In the genomic region with DNA sequence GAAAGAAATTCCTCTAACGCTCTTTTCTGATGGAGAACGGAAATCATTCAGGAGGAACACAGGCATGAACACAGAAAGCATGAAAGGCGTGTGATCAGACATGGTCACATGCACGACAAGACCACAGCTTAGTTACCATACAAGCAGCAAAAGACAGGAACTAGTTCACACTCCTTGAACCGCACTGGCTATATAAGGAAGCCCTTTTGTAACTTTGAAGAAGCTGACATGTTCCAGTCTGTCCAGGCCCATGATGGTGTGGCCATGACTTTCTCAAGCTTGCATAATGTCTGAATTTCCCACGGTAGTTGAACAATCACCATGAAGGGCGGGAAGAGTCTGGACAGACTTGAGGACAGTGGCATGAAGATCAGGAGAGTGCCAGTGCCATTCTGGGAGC, we compare ENCODE assay signal across 33 mouse cellular contexts. TPM values are rescaled to one million over a fixed set of nuclear protein-coding genes. Genes with fewer than 3 reads are reported as not detected.
A peak's percentile ranks its signal among the peaks of the same experiment; 100 is the strongest.
DNase-seq lines count a peak whose midpoint lies in the region; ATAC-seq and TF ChIP-seq lines count a peak whose summit lies in the region.
"Had no signal": no experiment of that assay in that cellular context is flagged by ENCODE, and none has a peak within 500 bp of the region (broad histone marks: within the 10 kb centered on the region; RNA-seq: fewer than 3 reads in every experiment).

No protein-coding gene starts in this region.

- 0 out of 2 replicates have a peak, but pooled peaks have one; percentile 25 for ATAC-seq in liver, postnatal 0 days
- ATAC-seq in megakaryocyte, adult 5-6 weeks (ENCODE audit: poor library complexity, severe bottlenecking) = peak; percentile 87
- ATAC-seq: forebrain, embryonic 15.5 days; hindbrain, embryonic 16.5 days; intestine, embryonic 15.5 days had no signal

- no peak for DNase-seq in liver, postnatal 0 days
- DNase-seq in liver (no peak), 416B (ENCODE audit: low read depth) (peak; percentile 40)
- no peak for DNase-seq in cerebellum, adult 8-10 months
- no peak for DNase-seq in heart, postnatal 36 days
- DNase-seq: adrenal gland, adult 8-10 months; adrenal gland, postnatal 36 days; B cell, adult 2 months; cerebellum, adult 11 months; cerebellum, adult 2 months; cerebellum, postnatal 10 days; cerebellum, postnatal 36 days; embryo, embryonic 11 days; gastrocnemius, postnatal 10 days; gastrocnemius, postnatal 36 days; heart, adult 11 months had no signal

- peaks cover 77% of the 10 kb centered on the region for H3K36me3 ChIP-seq in liver, postnatal 0 days (replicated peaks; ENCODE audit: insufficient read depth, low read length)

- H3K4me1 ChIP-seq in liver, postnatal 0 days (ENCODE audit: insufficient read depth) = no peaks in the 10 kb centered on the region
- H3K4me1 ChIP-seq: embryonic facial prominence, embryonic 10.5 days; embryonic facial prominence, embryonic 13.5 days; forebrain, embryonic 12.5 days; forebrain, embryonic 15.5 days; hindbrain, embryonic 10.5 days; hindbrain, embryonic 13.5 days; intestine, embryonic 15.5 days had no signal

- no peak overlapping the region for H3K27ac ChIP-seq in liver, postnatal 0 days (ENCODE audit: low read depth)
- H3K27ac ChIP-seq: embryonic facial prominence, embryonic 10.5 days; embryonic facial prominence, embryonic 13.5 days; forebrain, embryonic 12.5 days; forebrain, embryonic 15.5 days; hindbrain, embryonic 10.5 days; hindbrain, embryonic 13.5 days; intestine, embryonic 15.5 days had no signal

- TF ChIP-seq CTCF in liver, postnatal 0 days (IDR thresholded peaks at IDR 0.05; ENCODE audit: low read depth) = no peak

- no peak for TF ChIP-seq EP300 in liver, postnatal 0 days (IDR thresholded peaks at IDR 0.05; ENCODE audit: low read depth)

- intact Hi-C loops in heart, postnatal 36 days (cut with DNase I) = no loop called here

- H3K27me3 ChIP-seq in liver, postnatal 0 days (ENCODE audit: insufficient read depth, low read length) = no peaks in the 10 kb centered on the region
- H3K27me3 ChIP-seq: CH12.LX; embryonic facial prominence, embryonic 13.5 days; forebrain, embryonic 12.5 days; forebrain, embryonic 15.5 days; hindbrain, embryonic 13.5 days; intestine, embryonic 15.5 days had no signal

- H3K4me2 ChIP-seq in liver, postnatal 0 days (ENCODE audit: low read depth, low read length) = no peak overlapping the region
- H3K4me2 ChIP-seq: embryonic facial prominence, embryonic 13.5 days; forebrain, embryonic 12.5 days; forebrain, embryonic 15.5 days; heart, embryonic 11.5 days; hindbrain, embryonic 13.5 days; intestine, embryonic 15.5 days had no signal

- WGBS in liver, postnatal 0 days (ENCODE audit: insufficient replicate concordance) = 78% methylated on average over 7 of the region's 7 CpGs

- no peak overlapping the region for H3K9ac ChIP-seq in liver, postnatal 0 days (replicated peaks)
- H3K9ac ChIP-seq: embryonic facial prominence, embryonic 13.5 days; forebrain, embryonic 12.5 days; forebrain, embryonic 15.5 days; hindbrain, embryonic 13.5 days; intestine, embryonic 15.5 days had no signal

- H3K9me3 ChIP-seq in liver, postnatal 0 days (ENCODE audit: low read length) = no peaks in the 10 kb centered on the region
- H3K9me3 ChIP-seq: embryonic facial prominence, embryonic 10.5 days; forebrain, embryonic 12.5 days; forebrain, embryonic 15.5 days; G1E; hindbrain, embryonic 10.5 days; hindbrain, embryonic 13.5 days; intestine, embryonic 15.5 days had no signal

- H3K4me3 ChIP-seq in liver, postnatal 0 days (ENCODE audit: low read depth, low read length) = no peak overlapping the region
- H3K4me3 ChIP-seq: embryonic facial prominence, embryonic 10.5 days; embryonic facial prominence, embryonic 13.5 days; erythroblast, embryonic 14.5 days; forebrain, embryonic 12.5 days; forebrain, embryonic 15.5 days; hindbrain, embryonic 10.5 days; hindbrain, embryonic 13.5 days; intestine, embryonic 15.5 days had no signal

RNA-seq across cellular contexts. Expression of gene AC141477.1, which starts 14.6 kb away (rescaled TPM):
- polyA plus RNA-seq in liver, postnatal 0 days (2015; fragmentation: Nextera tagmentation; extraction: Ambion mirVana) = 1.2 TPM in 1 of 2 replicates, not detected in the other
- not detected in 2 replicates for total RNA-seq in megakaryocyte, adult 5-6 weeks (2015)
- total RNA-seq in megakaryocyte, adult 5-6 weeks (2017) = 10.4 TPM in 1 of 2 replicates, not detected in the other
- total RNA-seq in heart, postnatal 36 days (2021) = not detected
- total RNA-seq: adrenal gland, postnatal 36 days; CH12.LX; gastrocnemius, postnatal 10 days; gastrocnemius, postnatal 36 days; heart, postnatal 25 days had no signal
- polyA plus RNA-seq: cerebellum, adult 2 months; cortical plate, adult 2 months; erythroblast, embryonic 14.5 days; G1E; heart, embryonic 11.5 days; heart, embryonic 14.5 days; heart, postnatal 0 days; hindbrain, embryonic 10.5 days; hindbrain, embryonic 13.5 days; hindbrain, embryonic 16.5 days had no signal

RNA-seq across cellular contexts. Expression of gene Pcnt, which starts 16.9 kb away (rescaled TPM):
- 4.5 and 5.4 TPM in 2 replicates for polyA plus RNA-seq in liver, postnatal 0 days (2015; fragmentation: Nextera tagmentation; extraction: Ambion mirVana)
- 24.2 and 27.3 TPM in 2 replicates for total RNA-seq in megakaryocyte, adult 5-6 weeks (2015)
- 44.1 and 53.4 TPM in 2 replicates for total RNA-seq in megakaryocyte, adult 5-6 weeks (2017)
- 10 to 100 TPM; 44.8 to 57.6 TPM for total RNA-seq in heart, postnatal 36 days (2021)

RNA-seq across cellular contexts. Expression of gene 2610028H24Rik, which starts 23.2 kb away (rescaled TPM):
- not detected in 2 replicates for polyA plus RNA-seq in liver, postnatal 0 days (2015; fragmentation: Nextera tagmentation; extraction: Ambion mirVana)
- total RNA-seq in megakaryocyte, adult 5-6 weeks (2015) = not detected in 2 replicates
- not detected in 2 replicates for total RNA-seq in megakaryocyte, adult 5-6 weeks (2017)
- under 1 TPM; 0.16 to 0.25 TPM for total RNA-seq in heart, postnatal 36 days (2021)
- total RNA-seq: adrenal gland, adult 8-10 months; adrenal gland, postnatal 36 days had no signal
- polyA plus RNA-seq: cerebellum, adult 2 months; embryonic facial prominence, embryonic 10.5 days; embryonic facial prominence, embryonic 13.5 days; erythroblast, embryonic 14.5 days; forebrain, embryonic 12.5 days; forebrain, embryonic 15.5 days; G1E; heart, embryonic 11.5 days; heart, embryonic 14.5 days; heart, postnatal 0 days; hindbrain, embryonic 10.5 days; hindbrain, embryonic 13.5 days; hindbrain, embryonic 16.5 days; intestine, embryonic 15.5 days had no signal

RNA-seq across cellular contexts. Expression of gene Mcm3ap, which starts 43.1 kb away (rescaled TPM):
- 14.9 and 18.2 TPM in 2 replicates for polyA plus RNA-seq in liver, postnatal 0 days (2015; fragmentation: Nextera tagmentation; extraction: Ambion mirVana)
- 41.9 and 51.0 TPM in 2 replicates for total RNA-seq in megakaryocyte, adult 5-6 weeks (2015)
- total RNA-seq in megakaryocyte, adult 5-6 weeks (2017) = 51.5 and 56.8 TPM in 2 replicates
- total RNA-seq in heart, postnatal 36 days (2021) = 10 to 100 TPM; 22.9 to 23.6 TPM

RNA-seq across cellular contexts. Expression of gene Ybey, which starts 43.2 kb away (rescaled TPM):
- polyA plus RNA-seq in liver, postnatal 0 days (2015; fragmentation: Nextera tagmentation; extraction: Ambion mirVana) = 2.5 and 2.7 TPM in 2 replicates
- 0.96 and 1.6 TPM in 2 replicates for total RNA-seq in megakaryocyte, adult 5-6 weeks (2015)
- 3.6 and 4.2 TPM in 2 replicates for total RNA-seq in megakaryocyte, adult 5-6 weeks (2017)
- 1 to 10 TPM; 2.9 to 4.0 TPM for total RNA-seq in heart, postnatal 36 days (2021)
